Mouse (Mus musculus): ENCODE measurements around the gene Dph1. TPM values are rescaled to one million over a fixed set of nuclear protein-coding genes. Genes with fewer than 3 reads are reported as not detected.
"Not testable (repeated sequence)": the region's sequence is repeated elsewhere in the genome, so short reads cannot be mapped to it uniquely, and the experiment has no call there.

Gene Dph1
- polyA plus RNA-seq, 2 experiments from 2014 or later, result 8.3 to 9.6 TPM

GRCm38 (mm10) chr11:75201721-75202120 lies 10.7 kb upstream of the Dph1 start:
- ATAC-seq, result no peak

- no peak for ATAC-seq
These were observed 9.9 kb upstream of the Dph1 start for GRCm38 (mm10) chr11:75200935-75201334.

GRCm38 (mm10) chr11:75199951-75200350 lies 8.9 kb upstream of the Dph1 start:
- no peak for ATAC-seq

DNA sequence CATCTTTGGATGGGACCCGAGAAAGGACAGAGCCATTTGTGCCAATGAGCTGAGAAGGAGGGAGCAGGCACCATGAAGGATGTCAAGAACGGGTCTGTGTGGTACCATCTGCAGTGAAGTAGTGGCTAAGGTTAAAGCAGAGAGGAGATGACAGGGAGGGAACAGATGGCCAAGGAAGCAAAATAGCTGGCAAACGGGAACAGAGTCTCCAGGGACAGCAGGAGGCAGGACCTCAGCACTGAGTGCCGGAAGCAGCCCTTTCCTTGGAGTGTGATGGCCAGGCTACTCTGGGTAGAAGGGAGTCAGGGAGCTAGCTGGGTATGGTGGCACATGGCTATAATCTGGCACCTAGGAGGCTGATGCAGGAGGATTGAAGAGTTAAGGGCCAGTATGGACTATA lies 7.8 kb upstream of the Dph1 start:
- no peak for ATAC-seq

- ATAC-seq, result no peak
These were observed 6.9 kb upstream of the Dph1 start for GRCm38 (mm10) chr11:75197956-75198355.

DNA sequence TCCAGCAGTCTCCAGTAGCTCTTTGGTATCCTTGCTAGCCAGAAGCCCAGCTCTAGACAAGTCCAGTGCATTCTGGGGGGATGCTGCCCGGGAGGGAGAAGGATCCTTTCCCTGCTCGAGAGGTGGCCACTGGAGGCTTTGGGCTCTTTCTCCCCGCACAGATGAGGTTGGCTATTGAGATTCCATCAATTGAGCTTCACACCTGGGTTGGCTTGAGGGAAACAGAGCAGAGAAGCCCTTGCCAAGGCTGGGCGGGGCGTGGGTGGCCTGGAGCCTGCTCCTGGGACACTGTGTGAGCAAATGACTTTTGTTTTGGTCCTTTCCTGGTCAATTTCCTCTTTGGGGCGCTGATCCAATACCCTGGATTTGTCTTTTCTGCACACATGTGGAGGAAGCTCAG lies 5.1 kb upstream of the Dph1 start:
- no peak for ATAC-seq

- ATAC-seq, result peak; percentile 40
These were observed 3.9 kb upstream of the Dph1 start for GRCm38 (mm10) chr11:75194850-75195461.

GRCm38 (mm10) chr11:75194121-75194849 lies 3.2 kb upstream of the Dph1 start:
- ATAC-seq, result no peak

DNA sequence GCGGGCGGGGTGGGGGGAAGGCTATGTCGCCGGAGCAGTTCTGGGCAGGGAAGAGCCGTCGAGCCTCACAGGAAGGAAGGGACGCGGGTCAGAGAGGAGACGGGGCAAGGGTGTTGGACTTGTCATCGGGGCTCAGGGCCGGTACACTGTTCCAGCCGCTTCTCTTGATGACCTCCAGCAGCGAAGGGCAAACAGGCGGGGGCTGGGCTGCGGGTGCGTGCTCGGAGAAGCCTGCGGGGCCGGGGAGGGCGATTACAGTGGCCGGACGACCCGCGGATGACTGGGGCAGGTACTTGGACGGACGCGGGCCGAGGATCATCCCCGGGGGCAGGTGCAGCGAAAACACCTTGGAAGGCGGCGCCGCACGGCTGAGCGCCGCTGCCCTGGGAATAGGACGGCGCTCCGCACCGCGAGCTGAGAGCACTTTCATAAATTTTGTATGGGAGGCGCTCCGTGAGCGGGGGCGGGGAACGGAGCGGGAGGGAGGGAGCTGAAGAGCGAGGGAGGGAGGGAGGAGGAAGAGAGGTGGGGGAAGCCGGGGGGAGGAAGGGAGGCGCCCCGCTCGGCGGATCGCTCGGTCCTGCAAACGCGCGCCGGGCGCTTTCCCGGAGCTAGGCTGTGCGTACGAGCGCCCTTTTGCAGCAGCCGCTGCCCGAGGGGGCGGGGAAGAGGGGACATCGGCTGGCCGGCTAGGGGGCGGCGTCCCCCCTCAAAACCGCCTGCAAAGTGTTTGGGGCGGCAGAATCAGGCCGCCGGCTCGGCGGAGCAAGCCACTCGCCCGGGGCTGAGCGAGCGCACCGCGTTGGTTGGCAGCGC lies 2.4 kb upstream of the Dph1 start, which contains the start of gene Rtn4rl1:
Rtn4rl1 (plus strand) TSS at position 528 of the 816 bp plus-strand sequence.
- ATAC-seq, result peak; percentile 38

GRCm38 (mm10) chr11:75192336-75193214 lies 1.5 kb upstream of the Dph1 start:
- peak; percentile 25 for ATAC-seq

- ATAC-seq, result no peak
These were observed 800 bp upstream of the Dph1 start for GRCm38 (mm10) chr11:75191841-75192240.

- ATAC-seq, result peak; percentile 81
These were observed 693 bp downstream of the Dph1 start for GRCm38 (mm10) chr11:75190371-75190724.

DNA sequence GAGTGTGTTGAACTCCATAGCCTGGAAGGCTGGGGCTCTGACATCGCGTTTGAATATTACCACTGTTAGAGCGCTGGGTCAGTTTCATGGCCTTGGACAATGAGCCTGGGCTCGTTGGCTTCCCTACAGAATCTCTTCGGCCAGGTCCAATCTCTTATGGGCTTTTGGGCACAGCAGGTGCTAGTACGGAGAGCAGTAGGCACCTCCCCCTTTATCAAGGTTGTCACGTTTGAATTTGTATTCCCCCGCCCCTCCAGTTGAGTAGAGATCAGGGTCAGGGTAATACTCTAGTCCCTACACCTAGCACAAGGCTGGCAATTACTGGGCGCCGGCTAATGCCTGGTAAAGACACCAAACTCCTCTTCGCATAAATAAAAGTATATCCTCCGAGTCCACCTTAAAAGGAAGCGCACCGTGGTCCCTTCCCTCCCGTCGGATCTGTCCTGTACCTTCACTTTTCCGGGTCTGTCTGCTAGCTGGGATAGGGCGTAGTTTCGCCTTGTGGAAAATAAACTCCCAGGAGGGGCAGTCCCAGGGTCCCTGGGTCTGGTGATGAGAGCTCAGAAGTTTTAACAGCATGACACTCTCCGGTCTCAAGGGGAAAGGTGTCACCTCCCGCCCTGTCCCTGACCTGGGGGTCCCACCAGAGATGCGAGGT lies 1.2 kb downstream of the Dph1 start:
- ATAC-seq, result no peak

DNA sequence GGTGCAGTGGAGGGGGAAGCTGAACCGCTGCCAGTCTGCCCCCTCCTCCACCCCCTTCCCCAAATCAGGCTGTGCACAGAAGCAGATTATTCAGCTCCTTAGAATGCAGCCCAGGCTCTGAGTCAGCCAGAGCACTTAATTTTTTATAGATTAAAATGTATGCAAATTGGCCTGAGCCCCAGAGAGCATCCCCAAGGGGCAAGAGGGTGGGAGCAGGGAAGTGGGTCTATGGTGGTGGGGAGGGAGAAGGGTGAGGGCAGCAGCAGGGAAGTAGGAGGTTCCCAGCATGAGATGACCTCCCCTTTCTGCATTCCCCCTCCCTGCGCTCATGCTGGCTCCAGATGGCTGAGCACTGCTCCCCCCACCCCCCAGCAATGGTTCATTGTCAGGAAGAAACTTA lies 6.1 kb downstream of the Dph1 start:
- no peak for ATAC-seq

DNA sequence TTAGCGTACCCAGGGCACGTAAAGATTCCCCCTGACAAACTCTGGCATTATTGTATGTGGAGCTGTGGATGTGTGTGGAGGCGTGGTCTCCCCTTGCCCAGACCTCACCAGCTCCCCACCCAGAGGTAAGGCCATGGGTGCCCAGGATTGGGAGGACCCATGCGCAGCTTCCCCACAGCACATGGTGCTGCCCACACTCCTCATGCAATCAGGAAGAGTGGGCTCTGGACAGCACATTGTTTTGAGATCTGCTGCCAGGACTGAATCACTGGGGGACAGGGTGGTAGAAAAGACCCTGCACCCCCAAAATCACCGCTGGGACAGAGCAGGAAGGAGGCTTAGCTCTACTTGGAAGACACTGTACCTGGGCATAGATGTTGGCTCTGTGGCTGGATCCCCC lies 6.5 kb downstream of the Dph1 start:
- no peak for ATAC-seq

GRCm38 (mm10) chr11:75183917-75184570 lies 7.0 kb downstream of the Dph1 start:
- ATAC-seq, result no peak

DNA sequence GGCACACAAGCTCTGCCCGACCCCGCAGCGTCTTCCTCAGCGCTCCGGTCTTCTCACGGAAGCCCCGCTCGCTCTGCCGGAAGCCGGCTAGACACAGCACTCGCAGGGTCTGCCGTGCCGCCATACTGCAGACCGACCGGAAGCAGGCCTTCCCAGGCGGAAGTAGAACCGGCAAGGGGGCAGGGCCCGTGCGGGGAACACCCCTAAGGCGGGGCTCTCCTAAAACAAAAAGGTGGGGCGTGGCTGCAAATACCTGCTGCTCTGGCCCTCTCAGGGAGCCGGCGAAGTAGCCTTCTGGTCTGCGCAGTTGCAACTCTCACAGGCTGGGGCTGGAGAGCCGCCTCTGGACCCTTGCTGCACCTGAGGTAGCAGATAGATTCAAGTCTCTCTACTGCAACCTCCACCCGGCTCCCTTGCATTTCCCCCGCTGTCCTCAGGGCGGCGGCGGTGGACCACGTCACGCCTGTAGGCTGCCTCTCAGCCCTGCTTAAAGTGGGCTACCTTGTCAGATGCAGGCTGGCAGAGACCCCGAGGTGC lies 12.3 kb downstream of the Dph1 start, which contains the start of gene Ovca2:
Ovca2 (minus strand) TSS at position 164 of the 537 bp plus-strand sequence.
- ATAC-seq, result peak; percentile 98

- ATAC-seq, result no peak
These were observed 13.0 kb downstream of the Dph1 start for GRCm38 (mm10) chr11:75178011-75178410.

DNA sequence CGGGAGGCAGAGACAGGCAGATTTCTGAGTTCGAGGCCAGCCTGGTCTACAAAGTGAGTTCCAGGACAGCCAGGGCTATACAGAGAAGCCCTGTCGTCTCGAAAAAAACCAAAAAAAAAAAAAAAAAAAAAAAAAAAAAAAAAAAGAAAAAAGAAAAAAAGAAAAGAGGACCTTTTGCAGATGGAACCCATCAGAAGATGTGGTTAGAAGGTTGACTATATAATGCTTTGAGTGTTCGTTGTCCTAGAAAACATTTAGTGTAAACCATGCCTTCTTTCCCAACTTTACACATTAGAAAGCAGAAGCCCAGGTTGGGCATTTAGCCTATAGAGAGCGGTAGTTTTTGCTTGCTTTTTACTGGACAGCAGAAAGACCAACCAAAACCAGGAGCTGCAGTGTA lies 16.5 kb downstream of the Dph1 start:
- not testable (repeated sequence) for ATAC-seq

- ATAC-seq, result no peak
These were observed 17.3 kb downstream of the Dph1 start for GRCm38 (mm10) chr11:75173799-75174165.

Measured in activated CD4-positive, CD25-positive, alpha-beta regulatory T cell, adult 4 months (primary cell).